Mouse (Mus musculus): ENCODE data around the gene Tas2r134. TPM values are rescaled to one million over a fixed set of nuclear protein-coding genes. Genes with fewer than 3 reads are reported as not detected.

Tas2r134 gene
- polyA plus RNA-seq, 2 experiments from 2014 or later: not detected

DNA sequence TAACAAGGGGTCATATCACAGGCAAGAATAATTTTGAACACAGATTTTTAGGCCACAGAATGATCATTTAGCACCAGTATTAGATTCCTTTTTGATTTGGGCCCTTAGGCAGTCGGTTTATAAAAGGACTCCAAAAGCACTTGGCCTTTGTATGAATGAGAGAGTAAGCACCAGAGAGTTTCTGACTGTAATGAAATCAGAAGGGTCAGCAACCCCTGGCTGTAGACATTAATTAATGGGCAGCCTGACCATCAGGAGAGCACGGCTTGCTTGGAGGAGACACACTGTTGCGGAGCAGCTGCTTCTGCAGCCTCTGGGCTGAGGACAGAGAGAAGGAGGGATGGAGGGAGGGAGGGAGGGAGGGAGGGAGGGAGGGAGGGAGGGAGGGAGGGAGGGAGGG, 30.4 kb downstream of the Tas2r134 start:
- no peak for ATAC-seq

GRCm38 (mm10) chr2:51658288-51658687, 31.0 kb downstream of the Tas2r134 start:
- ATAC-seq: no peak

DNA sequence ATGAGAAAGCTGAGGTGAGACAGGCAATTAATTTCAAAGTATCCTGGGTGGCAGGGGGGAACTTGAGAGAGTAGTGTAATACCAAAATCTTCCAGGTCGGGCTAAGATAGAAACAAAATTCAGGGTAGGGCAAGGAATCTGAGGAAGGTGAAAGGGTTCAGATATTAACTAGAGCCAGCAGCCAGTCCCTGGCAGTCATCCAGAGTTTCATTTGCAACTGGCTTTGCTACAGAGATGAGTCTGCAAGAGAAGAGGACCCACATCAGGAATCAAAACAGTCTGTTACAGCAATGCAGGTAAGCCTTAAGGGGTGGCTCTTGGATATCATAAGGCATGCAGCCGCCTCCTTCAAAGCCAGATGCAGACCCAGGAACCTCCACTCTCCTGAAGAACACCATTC, 47.0 kb downstream of the Tas2r134 start:
- ATAC-seq: no peak
